Mouse (Mus musculus): ENCODE results near the gene Tmc7.
A peak's percentile ranks its signal among the peaks of the same experiment; 100 is the strongest.

The Tmc7 gene

DNA sequence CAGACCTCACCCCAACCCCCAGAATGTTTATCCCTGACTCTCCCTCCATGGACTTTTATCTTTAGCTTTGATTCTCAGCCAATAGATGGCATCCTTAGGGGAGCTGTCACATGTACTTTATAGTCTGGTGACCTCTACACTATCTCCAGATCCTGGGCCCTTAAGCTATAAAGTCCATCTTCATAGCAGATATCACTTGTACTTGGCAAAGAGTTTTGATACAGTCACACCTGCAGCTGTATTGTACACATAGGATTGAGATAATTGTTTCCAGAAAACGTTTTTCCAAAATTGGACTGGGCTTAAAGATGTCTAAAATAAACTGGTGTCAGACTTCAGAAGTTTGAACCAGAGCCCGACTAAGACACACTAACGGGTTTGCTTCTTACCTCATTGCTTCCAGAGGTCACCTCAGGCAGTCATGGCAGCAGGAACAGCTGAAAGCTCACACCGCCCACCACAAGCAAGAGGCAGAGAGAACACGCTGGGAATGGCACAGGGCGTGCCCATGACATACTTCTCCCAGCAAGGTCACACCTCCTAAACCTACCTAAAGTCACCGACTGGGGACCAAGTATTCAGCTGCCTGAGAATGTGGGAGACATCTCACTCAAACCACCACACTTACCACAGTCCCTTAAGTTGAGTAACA, 84.6 kb downstream of the Tmc7 start:
- DNase-seq (ENCODE audit: low spot score) = no peak

DNA sequence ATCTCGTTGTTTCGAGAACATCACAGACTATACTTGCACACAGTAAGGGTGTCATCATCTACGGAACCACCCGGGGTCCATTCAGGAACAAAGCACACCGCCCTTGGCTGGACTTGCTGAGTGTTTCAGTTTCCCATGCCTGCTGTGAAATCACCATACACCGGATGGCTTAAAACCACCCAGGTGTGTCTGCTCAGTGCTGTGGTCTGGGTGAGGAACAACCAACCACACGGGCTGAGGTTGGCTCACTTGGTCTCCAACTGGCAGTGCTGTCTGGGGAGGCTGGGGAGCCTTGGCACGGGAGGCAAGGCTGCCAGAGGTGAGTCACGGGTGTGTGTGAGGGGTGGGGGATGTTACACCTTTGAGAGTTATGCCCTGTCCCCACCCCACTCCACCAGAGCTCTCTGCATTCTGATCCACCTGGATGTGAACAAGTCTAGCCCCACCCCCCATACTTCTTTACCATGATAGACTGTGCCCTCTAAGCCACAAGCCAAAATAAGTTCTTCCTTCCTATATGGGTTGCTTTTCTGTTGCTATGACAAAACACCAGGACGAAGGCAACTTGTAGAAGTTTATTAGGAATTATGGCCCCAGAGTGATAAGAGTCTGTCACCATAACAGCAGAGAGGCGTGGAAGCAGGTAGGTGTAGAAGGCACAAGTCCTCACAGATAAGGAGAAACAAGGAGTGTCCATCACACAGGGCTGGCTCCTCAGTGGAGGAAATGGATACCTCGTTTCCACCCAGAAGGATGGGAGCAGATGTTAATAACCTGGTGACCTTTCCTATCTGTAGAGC, 85.4 kb downstream of the Tmc7 start:
- no peak for DNase-seq (ENCODE audit: low spot score)

DNA sequence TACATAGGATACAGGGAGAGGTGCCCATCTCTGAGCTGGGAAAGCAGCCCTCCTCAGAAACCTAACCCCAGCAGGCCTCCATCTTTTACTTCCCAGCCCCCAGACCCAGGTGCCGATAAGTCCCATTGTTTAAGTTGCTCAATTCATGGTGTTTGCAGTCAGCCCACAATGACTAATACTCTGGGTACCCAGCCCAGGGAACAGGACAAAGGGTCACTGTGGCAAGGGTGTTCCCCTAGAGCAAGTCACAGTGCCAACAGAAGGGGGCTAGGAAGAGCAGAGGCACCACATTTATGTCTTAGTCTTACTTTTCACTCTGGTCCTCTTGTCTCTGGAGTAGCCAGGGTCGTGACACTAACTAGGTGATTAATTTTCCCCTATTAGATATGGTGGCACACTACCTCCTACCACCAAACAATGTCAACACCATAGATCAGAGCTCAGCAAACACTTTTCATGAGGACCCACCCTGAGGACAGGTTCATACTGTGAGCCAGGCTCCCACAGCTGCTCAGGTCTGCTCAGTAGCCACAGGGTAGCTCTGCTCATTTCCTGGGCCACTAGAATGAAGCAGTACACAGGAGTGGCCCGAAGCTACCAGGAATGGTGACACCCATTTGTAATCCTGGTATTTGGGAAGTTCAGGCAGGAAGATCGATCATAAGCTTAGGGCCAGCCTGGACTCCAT, 89.5 kb downstream of the Tmc7 start:
- no peak for DNase-seq (ENCODE audit: low spot score)

DNA sequence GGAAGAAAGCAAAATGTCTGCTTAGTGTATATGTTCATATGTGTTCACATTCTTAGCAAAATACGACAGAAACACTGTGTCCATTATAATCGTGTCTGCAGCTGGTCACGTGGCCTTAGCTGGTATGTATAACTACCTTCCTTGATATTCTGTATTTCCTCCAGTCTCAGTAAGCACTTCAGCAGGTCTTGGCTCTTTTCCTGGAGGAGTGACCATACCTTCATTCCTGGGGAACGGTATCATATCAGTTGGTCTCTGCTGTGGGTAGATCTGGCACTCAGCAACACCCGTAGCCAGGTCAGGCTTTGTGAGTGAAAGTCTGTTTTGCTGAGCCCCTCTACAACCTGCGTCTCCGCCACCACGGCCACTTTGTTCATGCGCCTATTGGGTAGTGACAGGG, 90.6 kb downstream of the Tmc7 start:
- no peak for DNase-seq (ENCODE audit: low spot score)

DNA sequence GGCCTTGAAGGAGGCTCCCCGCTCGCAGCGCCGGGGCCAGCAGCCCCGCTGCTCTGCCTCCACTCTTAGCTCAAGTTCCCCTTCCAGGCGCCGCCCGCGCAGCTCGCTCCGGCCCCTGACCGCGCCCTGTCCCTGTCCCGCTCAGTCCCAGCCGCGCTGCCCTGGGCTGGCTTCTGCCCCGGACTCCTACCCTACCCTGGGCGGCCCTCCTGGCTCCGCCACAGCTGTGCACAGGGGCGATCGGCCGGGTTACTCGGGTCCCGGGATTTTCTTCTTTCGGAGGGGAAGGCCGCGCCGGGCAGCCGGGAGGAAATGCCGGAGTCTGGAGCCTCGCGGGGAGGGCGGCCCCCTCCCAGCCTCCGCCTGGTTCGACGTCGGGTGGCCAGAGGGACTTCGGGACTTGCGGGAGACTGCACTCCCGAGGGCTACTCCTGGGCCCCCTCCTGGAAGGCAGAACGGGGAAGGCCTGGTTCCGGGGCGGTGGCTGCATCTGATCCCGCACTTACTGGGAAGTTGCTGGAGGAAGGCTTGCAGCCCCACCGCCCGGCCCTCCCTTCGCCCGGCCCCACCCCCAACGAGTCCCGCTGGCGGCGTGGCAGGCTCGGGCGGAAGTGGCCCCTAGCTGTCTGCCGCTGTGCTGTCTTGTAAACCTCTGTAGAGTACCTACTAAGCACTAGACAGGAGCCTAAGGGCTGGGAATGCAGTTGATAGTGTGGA, 92.9 kb downstream of the Tmc7 start, which contains the start of gene Itpripl2:
Gene Itpripl2 (minus strand): TSS at position 545 of the 717 bp plus-strand sequence.
- peak; percentile 42 for DNase-seq (ENCODE audit: low spot score)

DNA sequence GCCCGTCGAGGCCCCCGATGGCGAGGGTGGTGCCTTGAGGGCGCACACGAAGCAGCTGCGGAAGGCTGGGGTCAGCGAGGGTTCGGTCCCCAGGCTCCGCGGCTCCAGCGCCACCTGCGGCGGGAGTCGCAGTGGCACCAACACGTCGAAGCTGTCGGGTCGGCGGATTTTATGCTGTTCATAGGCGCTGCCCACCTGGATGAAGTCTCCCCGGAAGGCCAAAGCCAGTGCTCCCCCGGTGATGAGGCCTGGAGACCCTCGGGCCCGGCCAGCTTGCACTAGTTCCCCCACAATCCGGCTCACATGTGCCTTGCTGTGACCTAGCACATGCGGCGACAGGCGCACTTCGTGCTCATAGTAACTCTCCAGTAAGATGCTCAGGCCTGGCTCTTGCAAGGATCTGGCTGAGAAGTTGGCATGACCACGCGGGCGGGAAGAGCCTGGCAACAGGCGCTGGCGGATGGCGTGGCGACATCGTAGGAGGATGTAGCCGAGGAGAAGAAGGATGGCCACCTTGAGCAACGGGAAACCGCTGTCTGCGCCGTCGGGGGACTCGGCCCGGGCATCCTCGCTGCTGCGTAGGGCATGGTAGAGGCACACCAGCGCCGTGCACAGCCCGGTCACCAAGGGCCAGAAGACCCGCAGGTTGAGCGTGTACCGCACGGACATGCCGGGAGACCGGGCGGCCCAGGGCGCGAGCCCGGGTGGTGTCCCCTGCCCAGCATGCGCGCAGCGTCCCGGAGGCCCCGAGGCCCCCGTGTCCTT, 93.7 kb downstream of the Tmc7 start:
- no peak for DNase-seq (ENCODE audit: low spot score)

DNA sequence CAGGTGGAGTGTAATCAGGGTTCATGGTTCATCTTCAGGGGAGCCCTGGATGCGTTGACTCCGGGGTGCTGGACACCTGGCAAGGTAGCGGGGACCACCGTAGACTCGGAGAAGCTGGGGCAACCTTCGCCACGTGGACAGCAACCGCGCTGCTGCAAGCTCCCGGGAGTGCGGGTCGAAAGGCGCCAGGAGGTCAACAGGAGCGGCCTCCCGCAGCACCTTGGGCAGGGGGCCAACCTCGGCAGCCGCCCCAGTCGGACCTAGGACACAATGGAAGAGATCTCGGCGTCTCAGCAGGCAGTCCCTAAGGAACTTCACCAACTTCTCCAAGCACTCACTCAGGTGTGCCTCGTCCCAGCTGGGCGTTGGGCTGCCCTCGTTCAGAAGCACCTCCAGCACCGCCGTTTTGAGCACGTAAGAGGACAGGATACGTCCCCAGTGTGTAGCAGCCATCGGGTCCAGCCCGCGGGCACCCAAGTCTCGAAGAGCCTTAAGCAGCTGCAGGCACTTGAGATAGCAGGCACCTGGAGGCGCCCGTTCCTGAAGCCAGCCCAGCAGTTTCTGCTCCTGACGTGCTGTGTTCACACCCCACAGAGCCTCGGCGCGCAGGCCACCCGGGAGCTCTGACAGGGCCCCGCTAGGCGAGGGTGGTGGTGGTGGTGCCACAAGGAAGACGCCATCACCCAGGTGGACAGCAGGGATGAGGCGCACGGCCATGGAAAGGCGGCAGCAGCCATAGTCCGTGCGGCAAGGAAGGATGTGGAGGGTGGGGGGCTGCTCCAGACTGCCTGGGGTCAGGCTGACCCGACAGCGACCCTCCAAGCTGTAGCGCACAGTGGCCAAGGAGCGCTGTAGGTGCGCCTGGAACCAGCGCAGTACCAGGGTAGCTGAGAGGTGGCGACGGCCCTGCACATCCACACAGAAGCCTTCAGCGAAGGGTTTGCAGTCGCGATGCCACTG, 94.5 kb downstream of the Tmc7 start:
- DNase-seq (ENCODE audit: low spot score) = no peak

DNA sequence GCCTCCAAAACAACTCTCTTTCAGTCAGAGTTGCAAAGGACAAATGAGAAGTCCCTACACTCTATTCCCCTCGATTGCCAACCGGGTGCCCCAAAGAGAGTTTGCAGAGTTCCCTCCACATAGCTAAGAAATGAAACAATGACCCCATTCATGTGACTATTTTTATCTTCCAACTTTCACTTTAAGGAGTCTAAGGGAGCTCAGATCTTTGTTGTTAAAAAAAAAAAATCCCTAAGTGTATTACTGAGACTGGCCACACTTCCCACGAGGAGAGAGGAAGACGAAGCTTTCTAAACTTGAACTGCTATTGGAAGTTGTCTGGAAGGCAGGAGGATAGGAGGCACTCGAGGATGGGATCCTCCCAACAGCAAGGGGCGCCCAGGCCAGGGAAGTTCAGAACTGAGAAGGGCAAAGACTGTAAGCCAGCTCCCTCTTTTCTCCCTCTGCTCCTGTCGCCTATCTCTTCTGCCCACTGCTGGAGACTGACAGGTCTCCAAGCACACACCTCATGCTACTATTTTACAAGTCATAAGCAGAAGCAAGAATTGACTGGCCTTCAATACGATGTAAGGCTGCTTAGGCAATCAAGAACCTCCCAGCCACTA, 96.4 kb downstream of the Tmc7 start:
- DNase-seq (ENCODE audit: low spot score) = no peak

DNA sequence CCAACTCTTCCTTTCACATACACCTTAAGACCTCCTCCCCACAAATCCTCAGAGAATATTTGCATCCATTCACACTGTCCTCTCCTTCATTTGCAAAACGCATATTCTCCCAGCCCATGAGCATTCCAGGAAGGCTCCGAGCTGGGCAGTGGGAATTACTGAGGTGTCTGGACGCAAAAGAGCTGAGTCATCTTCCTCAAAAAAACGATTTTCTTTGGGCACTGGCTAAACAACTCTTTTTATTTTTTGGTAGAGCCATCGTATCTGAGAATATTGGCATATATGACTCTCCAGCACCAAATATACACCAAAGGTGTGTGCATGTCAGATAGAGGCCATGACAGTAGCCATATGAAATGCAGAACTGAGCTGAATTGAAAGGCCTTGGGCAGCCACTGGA, 97.6 kb downstream of the Tmc7 start:
- no peak for DNase-seq (ENCODE audit: low spot score)
